Mouse (Mus musculus) lung, adult 2 months (tissue): ENCODE data around the gene Rala.

Experiments used
- CTCF ChIP-seq: fragments of 200-500 bp; IDR thresholded peaks from 2 replicates; pipeline ENCODE4 v1.5.1; 2011; ENCODE audit warnings: mild to moderate bottlenecking, low read length, control low read depth; ENCODE audit not compliant: insufficient read depth
- POLR2A ChIP-seq: fragments of 200-500 bp; IDR thresholded peaks from 2 replicates; pipeline ENCODE4 v1.6.1; 2011; ENCODE audit warnings: low read depth, mild to moderate bottlenecking, control low read depth, low read length, borderline replicate concordance; ENCODE audit errors: extremely low read depth

DNA sequence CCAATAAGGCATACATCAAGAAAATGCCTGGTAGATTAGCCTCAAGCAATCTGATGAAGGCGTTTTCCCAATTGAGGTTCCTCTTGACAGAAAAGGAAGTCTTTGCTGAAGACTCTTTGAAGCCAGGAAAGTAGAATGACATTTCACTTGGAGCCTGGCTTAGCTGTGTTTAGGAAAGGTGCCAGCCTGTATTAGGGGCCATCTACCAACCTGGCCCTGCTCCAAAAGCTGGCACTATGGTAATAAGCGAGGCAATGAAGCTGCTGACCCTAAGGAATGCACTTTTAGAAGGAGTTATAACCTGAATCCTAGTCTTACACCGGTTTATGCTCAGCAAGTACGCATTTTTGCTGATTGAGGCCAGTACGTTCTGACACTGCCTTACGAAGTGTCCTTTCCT lies 83.5 kb downstream of the Rala start:
- TF ChIP-seq POLR2A (no peak), CTCF (no peak)
